In the genomic region with DNA sequence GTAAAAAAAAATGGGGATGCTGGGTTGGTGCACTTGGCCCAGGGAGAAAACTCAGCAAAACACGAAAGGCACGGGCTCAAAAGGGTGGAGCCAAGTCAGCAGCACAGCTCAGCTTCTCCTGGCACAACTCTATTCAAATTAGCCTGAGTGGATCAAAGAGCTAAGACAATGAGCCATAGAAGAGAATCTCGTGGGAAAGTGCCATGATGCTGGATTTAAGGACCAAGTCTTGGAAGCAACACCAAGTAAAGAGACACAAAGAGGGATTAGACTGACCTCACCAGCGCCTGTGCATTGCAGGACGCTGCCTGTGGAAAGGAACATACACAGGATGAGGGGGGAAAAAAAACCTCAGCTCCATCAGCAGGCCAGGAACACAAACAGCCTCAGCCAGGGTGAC, we compare ENCODE assay signal across 20 mouse cellular contexts.
DNase-seq lines count a peak whose midpoint lies in the region; ATAC-seq and TF ChIP-seq lines count a peak whose summit lies in the region.
"Had no signal": no experiment of that assay in that cellular context is flagged by ENCODE, and none has a peak within 500 bp of the region (broad histone marks: within the 10 kb centered on the region; RNA-seq: fewer than 3 reads in every experiment).

No protein-coding gene starts in this region.

- no peak overlapping the region for H3K4me2 ChIP-seq in forebrain, embryonic 13.5 days
- no peak overlapping the region for H3K4me2 ChIP-seq in hindbrain, postnatal 0 days (ENCODE audit: low read depth, low read length)
- no peak overlapping the region for H3K4me2 ChIP-seq in neural tube, embryonic 12.5 days (replicated peaks)
- H3K4me2 ChIP-seq: liver, embryonic 11.5 days had no signal

- no peaks in the 10 kb centered on the region for H3K9me3 ChIP-seq in embryonic facial prominence, embryonic 10.5 days
- no peaks in the 10 kb centered on the region for H3K9me3 ChIP-seq in forebrain, embryonic 13.5 days (replicated peaks)
- H3K9me3 ChIP-seq in hindbrain, postnatal 0 days (ENCODE audit: low read length): no peaks in the 10 kb centered on the region
- no peaks in the 10 kb centered on the region for H3K9me3 ChIP-seq in neural tube, embryonic 12.5 days

- peak overlapping the region; percentile 24 for H3K27ac ChIP-seq in embryonic facial prominence, embryonic 10.5 days (replicated peaks)
- peak overlapping the region; percentile 40; the same call in 1 of the 2 replicates for H3K27ac ChIP-seq in forebrain, embryonic 13.5 days
- H3K27ac ChIP-seq in hindbrain, postnatal 0 days: no peak overlapping the region
- H3K27ac ChIP-seq in neural tube, embryonic 12.5 days: 0 out of 2 replicates have a peak overlapping the region, but pooled peaks have one; percentile 33

- 52% methylated on average over 5 of the region's 5 CpGs for WGBS in embryonic facial prominence, embryonic 10.5 days
- WGBS in forebrain, embryonic 13.5 days: 10% methylated on average over 5 of the region's 5 CpGs
- 29% methylated on average over 5 of the region's 5 CpGs for WGBS in hindbrain, postnatal 0 days
- 32% methylated on average over 5 of the region's 5 CpGs for WGBS in neural tube, embryonic 12.5 days

- no peak overlapping the region for H3K9ac ChIP-seq in forebrain, embryonic 13.5 days
- no peak overlapping the region for H3K9ac ChIP-seq in hindbrain, postnatal 0 days (replicated peaks; ENCODE audit: low read length)
- no peak overlapping the region for H3K9ac ChIP-seq in neural tube, embryonic 12.5 days

- H3K27me3 ChIP-seq in embryonic facial prominence, embryonic 10.5 days (replicated peaks; ENCODE audit: low read depth, poor library complexity, severe bottlenecking): 0 out of 2 replicates have a peak, but pooled peaks cover 8% of the 10 kb centered on the region
- H3K27me3 ChIP-seq in forebrain, embryonic 13.5 days: peaks cover 73% of the 10 kb centered on the region
- H3K27me3 ChIP-seq in hindbrain, postnatal 0 days (ENCODE audit: insufficient read depth, low read length): no peaks in the 10 kb centered on the region
- H3K27me3 ChIP-seq in neural tube, embryonic 12.5 days (replicated peaks): no peaks in the 10 kb centered on the region

- H3K4me3 ChIP-seq in embryonic facial prominence, embryonic 10.5 days: no peak overlapping the region
- H3K4me3 ChIP-seq in forebrain, embryonic 13.5 days: no peak overlapping the region
- no peak overlapping the region for H3K4me3 ChIP-seq in hindbrain, postnatal 0 days (ENCODE audit: low read length)
- no peak overlapping the region for H3K4me3 ChIP-seq in neural tube, embryonic 12.5 days

- DNase-seq in embryonic facial prominence, embryonic 10.5 days (ENCODE audit: low spot score): no peak
- peak; percentile 50 for DNase-seq in hindbrain, postnatal 0 days (ENCODE audit: low spot score)
- no peak for DNase-seq in right cerebral cortex, postnatal 10 days (ENCODE audit: low spot score in 2 of 2)
- DNase-seq in spleen, postnatal 4 days (ENCODE audit: low spot score in 2 of 2): no peak
- no peak for DNase-seq in right cerebral cortex, postnatal 4 days
- DNase-seq: adrenal gland, postnatal 10 days; cerebellum, adult 18-20 months; cerebellum, postnatal 36 days; gastrocnemius, postnatal 36 days; heart, postnatal 14 days; kidney, adult 9 months; layer of hippocampus, postnatal 36 days; left cerebral cortex, postnatal 4 days; lung, adult 2 months; lung, postnatal 36 days; right cerebral cortex, adult 18-20 months; spleen, adult 18-20 months had no signal

- no peak for TF ChIP-seq CTCF in hindbrain, postnatal 0 days (IDR thresholded peaks at IDR 0.05; ENCODE audit: low read depth)

- no peaks in the 10 kb centered on the region for H3K36me3 ChIP-seq in embryonic facial prominence, embryonic 10.5 days (replicated peaks)
- no peaks in the 10 kb centered on the region for H3K36me3 ChIP-seq in forebrain, embryonic 13.5 days (ENCODE audit: poor library complexity, severe bottlenecking)
- H3K36me3 ChIP-seq in hindbrain, postnatal 0 days (ENCODE audit: insufficient read depth, low read length): no peaks in the 10 kb centered on the region
- no peaks in the 10 kb centered on the region for H3K36me3 ChIP-seq in neural tube, embryonic 12.5 days

- peaks cover 50% of the 10 kb centered on the region for H3K4me1 ChIP-seq in embryonic facial prominence, embryonic 10.5 days
- H3K4me1 ChIP-seq in forebrain, embryonic 13.5 days: peaks cover 40% of the 10 kb centered on the region
- H3K4me1 ChIP-seq in hindbrain, postnatal 0 days (ENCODE audit: insufficient read depth, low read length): peaks cover 6% of the 10 kb centered on the region
- peaks cover 48% of the 10 kb centered on the region for H3K4me1 ChIP-seq in neural tube, embryonic 12.5 days

- peak; percentile 19; the same call in 1 of the 2 replicates for ATAC-seq in forebrain, embryonic 13.5 days
- ATAC-seq in hindbrain, postnatal 0 days: no peak
- no peak for ATAC-seq in neural tube, embryonic 12.5 days (ENCODE audit: low FRiP score, low read depth)
